Mouse (Mus musculus) spleen, postnatal 4 days (tissue): ENCODE measurements around the gene Oxct1.

Experiments used
- DNase-seq, 2 experiments: peaks; one replicate each; pipeline ENCODE4 v3.0.0; 2022; ENCODE audit warnings: low spot score in 2 of 2

Gene Oxct1

DNA sequence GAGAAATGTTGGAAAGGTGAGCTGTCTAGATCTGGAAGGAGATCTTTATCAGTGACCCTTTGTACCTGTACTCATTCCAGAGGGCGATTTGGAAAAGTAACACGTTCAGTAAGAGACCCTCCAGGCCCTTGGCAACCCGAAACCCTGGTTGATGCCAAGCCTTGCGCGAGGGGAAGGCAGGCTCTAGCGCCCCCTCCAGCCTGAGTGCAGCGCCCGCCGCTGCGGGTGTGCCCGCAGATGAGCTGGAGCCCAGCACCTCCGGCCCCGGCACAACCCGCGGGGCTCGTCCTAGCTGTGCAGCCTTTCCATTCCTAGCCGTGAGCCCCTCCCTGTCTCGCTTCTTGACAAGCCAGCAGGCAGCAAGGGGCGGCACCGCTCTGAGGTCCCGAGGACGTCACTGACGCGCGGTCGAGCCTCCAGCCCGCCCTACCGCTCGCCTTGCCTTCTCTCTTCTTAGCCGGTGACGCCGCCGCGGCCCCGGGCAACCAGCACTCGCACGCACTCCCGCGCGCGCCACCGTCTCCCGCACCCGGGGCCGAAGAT, at the start of gene Oxct1:
Gene Oxct1 (plus strand): TSS at position 153 of the 543 bp plus-strand sequence.
- DNase-seq = peak; percentile 78 to 87

DNA sequence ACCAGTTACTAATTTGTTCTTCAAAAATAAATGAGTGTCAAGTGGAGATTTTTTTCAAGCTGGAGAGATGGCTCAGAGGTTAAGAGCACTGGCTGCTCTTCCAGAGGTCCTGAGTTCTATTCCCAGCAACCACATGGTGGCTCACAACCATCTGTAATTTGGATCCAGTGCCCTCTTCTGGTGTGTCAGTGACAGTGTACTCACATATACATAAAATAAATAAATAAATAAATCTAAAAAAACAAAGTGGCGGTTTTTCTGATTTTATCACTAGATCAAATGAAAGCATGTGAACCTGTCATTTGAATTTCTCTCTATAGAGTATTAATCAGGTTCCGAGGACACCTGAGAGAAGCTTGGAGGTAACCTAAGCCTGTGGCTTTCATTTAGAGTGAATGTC, 47.9 kb upstream of the Oxct1 start:
- no peak for DNase-seq

DNA sequence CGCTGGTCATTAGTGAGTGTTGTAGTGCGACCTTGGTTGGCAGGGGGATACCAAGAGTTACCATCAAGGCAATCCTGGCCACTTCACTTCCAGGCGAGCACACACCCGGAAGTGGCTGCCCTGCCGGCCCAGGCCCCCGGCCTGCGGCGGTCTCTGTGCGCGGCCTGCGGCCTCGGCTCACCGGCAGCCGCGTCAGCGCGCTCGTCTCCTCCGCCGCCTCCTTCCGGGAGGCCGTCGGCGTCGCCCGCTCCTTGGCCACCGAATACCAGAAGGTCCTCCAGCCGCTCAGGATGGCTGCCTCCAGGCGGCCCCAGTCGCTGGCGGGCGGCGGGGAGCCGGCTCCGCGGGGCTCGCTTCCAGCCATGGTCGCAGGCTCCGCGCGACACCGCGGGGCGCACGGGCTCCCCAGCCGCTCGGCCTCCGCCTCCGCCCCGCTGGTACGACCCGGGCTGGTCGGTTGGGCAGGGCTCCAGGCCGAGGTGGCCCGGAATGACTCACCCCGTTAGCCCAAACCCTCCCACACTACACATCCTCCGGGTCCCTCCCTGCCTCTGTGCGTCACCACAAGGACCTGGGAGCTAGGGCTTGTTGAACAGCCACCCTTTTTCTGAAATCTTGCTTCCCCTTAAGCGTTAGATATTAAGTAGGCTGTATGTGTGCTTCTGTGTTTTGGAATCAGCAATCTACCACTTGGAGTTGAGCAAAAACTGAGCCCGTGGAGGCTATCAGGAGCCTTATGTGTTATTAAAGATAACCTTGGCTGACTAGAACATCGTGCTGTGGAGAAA, 46.9 kb upstream of the Oxct1 start, which contains the start of gene Fbxo4:
Gene Fbxo4 (minus strand): TSS at position 513 of the 788 bp plus-strand sequence.
- DNase-seq = peak; percentile 66 to 84

DNA sequence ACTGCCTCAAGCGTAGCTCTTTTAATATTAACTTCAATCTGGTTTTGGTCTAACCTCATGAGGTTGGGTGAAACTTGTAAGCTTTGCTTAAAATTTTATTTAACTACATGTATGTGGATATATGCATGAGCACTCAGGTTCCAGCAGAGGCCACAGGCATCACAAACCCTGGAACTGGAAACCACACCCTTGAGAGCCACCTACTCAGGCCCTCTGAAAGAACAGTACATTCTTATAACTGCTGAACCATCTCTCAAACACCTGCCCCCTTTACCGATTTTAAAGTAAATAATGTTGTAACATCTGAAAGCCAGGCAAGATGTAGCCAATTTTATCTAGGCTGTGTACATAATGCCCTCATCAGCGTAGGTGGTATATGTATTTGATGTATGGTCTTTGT, 46.3 kb upstream of the Oxct1 start:
- DNase-seq = no peak

DNA sequence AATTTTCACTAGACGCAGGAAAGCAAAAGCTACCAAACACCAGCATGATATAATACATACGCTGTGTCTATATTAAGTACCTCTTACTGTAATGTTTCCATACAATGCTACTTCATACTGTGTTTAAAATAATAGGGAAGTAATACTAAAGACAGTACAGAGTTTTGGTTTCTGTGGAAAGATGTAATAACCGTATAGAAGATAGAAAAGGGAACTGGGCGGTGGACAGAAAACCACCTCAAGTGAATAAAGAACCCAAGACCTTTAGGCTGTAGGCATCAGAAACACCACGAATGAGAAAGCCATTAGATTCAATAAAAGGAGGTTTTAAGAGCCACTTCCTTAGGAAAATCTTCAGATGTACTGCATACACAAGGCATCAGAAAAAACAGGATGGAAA, 43.5 kb upstream of the Oxct1 start:
- no peak for DNase-seq

DNA sequence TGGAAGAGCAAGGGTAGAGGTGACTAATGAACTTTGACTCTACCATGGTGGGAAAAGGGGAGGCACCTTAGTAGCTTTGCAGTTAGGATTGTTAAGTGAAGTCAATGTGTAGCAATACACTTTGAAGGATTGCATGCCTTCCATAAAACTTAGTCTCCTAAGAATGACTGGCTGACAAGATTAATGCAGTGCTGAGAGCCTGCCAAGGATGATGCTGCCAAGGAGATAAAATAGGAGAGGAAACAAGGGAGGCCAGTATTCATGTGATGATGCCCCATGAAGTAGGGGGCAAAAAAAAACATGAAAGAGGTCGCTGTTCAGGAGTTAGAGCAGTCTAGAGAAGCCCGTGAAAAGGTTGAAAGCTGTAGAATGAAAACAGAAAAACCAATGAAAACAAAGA, 41.3 kb upstream of the Oxct1 start:
- DNase-seq = no peak

DNA sequence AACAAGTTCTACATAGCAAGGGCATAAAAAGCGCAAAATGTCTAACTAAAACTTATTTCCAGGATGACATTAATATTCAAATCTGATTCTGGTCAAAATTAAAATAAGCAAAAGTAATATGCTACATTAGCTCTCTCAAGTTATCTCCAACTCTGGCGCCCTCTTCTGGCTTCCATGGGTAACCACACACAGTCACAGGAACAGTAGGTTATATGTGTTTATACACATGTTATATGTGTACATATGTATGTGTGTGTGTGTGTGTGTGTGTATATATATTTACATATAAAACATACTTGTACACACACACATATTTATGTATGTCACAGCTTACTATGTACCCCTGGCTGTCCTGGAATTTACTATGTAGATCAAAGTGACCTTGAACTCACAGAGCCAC, 38.2 kb upstream of the Oxct1 start:
- DNase-seq = peak; percentile 39 to 77

DNA sequence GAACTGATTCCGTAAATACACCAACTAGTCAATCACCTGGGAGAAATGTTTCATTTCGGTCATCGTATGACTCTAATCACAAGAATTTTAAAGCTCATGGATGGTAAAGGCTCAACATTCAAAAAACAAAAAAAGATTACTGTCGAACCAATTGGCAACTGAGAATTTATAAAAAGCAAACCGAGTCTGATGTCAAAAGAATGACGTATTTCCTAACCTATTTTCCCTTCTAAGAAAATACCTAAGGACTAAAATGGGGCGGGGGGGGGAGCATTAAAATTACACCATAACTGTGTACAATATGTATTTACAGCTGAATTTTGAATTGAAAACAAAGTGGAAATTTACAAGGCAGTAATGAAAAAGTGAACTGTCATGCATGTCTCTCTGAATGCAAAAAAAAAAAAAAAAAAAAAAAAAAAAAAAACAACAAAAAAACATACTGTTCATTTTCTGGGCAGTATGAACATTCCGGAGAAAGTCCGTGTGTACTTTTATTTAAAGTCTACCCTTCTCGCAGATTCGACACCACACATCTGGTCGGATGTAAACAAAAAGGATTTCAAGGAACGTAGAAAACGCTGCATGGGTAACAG, 31.2 kb upstream of the Oxct1 start:
- DNase-seq = no peak

DNA sequence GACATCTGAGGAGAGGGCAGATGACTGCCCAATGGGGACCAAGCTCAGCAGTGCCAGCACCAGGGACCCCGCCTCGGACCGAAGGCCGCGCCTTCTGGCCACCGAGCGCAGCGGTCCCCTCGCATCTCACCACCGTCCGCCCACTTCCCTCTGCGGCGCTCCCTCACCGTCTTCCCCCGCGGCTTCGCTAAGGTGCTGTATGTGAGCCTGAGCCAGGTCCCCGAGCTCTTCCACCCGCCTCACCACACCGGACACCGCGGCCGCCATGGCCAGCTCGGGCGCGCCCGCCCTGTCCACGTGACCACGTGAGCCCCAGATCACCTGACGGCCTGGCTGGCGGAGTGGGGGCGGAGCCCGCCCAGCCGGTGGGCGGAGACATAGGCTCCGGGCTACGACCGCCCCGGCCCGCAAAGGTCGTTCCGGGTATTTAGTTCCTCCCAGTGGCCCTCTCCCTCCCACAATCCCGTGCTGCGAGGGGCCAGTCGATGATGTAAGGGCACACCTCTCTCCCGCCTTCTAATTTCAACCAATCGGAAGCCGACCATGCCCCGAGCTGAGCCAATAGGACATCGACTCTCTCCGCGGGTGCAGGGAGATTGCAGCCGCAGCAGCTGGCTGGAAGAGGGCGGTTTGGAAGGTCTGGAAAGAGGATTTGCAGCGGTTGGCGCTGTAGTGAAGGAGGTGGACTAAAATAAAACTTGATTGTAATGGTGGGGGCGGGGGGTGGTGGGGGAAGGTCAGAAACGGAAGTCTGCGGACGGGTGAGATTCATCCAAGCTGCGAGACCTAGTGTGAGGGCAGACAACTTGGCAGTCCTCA, 30.5 kb upstream of the Oxct1 start, which contains the start of gene AW549877:
Gene AW549877 (minus strand): TSS at position 297 of the 819 bp plus-strand sequence.
- peak; percentile 98 for DNase-seq

DNA sequence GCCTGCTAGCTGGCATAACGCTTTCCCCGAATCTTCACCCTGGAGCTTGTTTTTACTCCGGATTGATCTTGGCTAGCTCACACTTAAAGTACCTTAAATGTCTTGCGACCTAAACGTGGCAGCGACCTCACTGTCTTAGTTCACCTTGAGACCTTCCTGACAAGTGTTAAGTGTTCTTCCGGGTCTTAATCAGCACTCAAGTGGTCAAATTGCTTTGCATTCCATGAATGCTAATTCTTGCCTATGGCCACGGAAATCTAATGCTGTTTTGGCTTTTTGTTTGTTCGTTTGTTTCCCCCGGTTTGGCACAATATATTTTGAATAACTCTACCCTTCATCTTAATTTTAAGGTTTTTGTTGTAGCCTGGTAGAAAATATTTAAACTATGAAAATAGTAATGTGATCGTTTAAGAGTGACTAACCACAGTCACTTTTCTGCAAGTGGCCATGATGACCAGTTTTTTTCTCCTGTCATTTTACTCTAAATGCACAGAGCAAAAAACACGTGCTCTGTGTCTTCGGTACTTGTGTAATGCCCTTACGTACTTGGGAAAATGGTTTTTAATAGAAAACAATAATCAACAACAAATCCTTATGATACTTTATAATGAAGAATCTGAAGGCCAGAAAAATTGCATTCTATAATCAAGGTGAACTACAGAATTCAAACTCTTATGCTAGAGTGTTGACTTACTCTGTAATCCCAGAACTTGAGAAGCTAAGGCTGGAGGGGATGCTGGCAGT, 29.7 kb upstream of the Oxct1 start:
- no peak for DNase-seq

DNA sequence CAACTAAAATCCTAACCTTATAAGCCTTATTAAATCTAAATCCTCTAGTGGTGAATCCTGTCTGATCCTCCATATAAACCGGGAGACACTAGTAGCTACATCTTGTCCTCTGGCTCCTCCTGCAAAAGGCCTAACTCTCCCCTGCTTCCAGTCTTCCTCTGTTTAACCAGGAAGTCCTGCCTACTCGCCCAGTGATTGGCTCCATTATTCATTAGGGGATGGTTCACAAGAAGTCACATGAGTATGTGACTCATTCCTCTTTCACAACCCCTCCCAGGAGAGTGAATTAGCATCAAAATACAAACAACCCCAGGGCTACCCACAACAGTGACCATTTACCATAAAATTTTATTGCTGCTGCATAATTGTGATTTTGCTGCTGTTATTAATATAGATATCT, 27.0 kb upstream of the Oxct1 start:
- DNase-seq = no peak

DNA sequence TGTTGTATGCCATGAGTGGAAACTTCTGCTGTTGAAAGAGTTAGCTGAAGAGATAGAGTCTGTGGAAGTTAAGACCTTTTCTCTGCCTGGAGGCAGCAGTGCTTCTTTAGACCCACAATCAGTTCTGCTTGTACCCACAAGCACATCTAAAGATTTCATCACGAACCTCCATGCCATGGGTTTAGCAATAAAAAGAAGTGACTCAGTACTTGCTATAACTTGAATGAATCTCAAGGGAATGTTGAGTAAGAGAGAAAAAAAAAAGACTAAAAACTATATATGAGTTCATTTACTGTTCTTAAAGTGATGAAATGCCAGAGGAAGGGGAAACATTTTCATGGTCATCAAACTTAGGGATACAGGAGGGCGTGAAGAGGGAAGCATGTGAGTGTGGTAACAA, 25.6 kb upstream of the Oxct1 start:
- no peak for DNase-seq

DNA sequence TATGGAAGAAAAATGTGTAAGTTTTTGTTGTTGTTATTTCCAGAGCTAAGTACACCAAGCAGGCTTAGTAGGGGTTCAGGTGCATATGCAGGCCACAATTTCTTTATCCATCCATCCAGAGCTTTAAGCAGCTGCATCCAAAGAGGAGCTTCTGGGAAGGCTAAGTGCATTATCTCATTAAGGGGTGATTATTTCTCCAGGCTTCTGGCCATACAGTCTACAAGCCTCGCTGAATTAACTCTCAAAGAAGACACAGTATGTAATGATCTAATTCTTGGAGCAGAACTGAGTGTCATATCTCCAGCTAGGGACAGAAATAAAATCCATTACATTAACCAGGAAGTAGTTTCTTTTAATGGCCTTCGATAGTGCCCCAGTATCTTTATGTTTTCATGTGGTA, 12.3 kb upstream of the Oxct1 start:
- DNase-seq = no peak

DNA sequence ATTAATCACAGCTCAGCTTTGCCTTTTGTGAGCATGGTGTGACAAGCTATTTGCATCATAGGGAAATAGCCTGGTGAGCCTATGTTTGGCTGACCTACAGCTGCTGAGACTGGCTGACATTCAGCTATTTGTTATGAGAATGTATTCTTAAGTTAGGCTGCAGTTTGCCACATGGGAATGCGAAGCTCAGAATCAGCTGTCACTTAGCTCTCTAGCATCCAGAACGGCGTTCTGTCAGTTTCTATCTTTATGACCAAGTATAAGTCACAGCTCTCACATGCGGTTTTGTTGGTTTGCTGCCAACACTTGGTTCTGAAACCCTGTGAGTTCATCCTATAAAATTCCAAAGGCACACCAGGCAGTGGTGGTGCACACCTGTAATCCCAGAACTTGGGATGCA, 5.5 kb upstream of the Oxct1 start:
- DNase-seq = no peak

DNA sequence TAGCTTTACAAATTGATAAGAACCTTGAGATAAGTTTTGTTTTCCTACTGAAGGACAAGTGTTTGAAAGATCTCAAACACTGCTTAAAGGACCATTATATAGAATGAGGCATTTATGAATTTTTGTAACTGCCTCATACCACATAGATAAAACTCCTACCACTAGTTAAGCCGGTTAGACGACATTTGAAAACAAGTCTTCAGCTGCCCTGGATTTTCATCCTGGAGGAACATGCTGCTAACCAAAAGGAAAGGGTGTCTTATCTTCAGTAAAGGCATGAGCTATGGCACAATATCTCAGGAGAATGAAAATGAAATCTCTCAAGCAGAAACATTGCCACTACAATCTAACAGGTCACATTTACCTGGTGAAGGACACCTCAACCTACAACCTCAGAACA, 2.4 kb upstream of the Oxct1 start:
- DNase-seq = no peak

DNA sequence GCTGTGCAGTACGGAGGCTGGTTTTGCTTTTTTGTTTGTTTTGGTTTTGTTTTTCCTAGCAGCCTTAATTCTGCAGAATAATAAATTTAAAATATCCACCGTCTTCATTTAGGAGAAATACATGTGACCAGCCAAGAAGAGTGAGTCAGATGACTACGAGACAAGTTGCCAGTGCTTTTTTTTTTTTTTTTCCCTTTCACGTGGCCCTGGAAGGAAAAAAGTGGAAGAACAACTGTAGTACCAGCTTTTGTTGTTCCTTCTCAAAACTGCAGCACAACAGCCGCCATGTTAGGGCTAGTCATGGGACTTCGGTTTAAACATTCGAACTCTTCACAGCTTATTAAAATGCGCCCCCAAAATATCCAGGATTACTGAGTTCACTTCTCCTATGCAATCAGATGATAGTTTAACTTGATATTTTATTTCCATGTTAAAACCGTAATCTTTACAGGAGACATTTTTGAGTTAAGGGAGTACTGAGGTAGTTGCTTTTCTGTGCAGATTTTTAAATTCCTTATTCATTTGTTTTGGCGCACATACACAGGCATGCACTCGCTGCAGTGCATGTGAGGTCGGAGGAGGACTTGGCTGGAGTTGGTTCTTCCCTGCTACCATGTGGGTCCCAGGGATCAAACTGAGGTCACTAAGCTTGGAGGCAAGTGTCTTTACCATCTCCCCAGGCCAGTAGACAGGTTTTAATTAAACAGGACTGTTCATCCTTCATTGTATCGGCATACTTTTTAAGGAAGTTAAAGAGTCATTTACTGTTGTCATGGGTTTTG, 1.3 kb upstream of the Oxct1 start:
- DNase-seq = no peak

DNA sequence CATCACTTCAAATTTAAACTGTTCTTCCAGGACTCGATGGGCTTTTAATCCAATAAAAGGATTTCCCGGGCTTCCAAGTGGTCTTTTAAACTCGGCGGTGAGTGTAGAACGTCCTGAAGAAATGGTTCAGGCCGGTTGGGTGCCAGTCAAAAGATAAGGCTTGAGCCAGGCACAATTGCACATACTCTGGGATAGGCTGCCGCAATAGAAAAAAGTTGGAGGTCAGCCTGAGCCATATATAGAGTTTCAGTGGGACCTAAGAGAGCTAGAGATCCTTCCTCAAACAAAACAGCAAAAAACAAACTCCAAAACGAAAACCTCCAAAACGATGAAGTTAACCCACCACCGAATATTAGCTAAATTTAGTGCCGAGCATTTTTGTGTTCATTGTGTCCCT, 677 bp upstream of the Oxct1 start:
- no peak for DNase-seq

DNA sequence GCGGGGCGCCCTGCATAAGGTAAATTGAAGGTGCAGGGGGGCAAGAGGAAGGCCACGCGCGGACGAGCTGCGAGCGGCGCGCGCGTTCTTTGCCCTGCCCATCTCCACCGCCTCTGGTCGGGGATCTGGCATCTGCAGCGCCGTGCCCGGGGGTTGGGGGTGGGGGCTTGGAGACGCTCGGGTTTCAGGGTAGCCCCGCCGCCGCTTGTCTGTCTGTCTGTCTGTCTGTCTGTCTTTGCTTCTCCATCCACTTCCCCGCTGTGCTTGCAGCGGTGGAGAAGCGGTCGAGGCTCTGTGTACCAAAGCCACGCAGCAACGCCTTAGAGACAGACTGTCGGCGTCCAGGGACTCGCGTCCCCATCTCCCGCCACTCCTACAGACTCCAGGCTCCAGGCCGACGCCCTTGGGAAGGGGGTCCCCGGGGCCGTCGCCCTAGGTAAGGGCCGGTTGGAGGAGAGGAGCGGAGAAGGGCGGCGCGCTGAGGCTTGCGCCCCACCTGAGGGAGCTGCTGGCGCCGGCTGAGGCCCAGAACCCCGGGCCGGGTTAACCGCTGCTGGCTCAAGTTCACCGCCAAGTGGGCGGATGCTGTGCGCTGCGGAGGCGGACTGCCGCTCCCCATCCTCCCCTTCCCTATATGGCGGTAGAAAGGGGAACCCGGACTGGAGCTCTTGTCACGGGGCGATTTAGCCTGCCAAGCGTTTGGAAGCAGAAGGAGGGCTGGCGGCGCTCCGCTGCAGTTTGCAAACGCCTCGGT, 825 bp downstream of the Oxct1 start:
- peak; percentile 74 to 85 for DNase-seq

DNA sequence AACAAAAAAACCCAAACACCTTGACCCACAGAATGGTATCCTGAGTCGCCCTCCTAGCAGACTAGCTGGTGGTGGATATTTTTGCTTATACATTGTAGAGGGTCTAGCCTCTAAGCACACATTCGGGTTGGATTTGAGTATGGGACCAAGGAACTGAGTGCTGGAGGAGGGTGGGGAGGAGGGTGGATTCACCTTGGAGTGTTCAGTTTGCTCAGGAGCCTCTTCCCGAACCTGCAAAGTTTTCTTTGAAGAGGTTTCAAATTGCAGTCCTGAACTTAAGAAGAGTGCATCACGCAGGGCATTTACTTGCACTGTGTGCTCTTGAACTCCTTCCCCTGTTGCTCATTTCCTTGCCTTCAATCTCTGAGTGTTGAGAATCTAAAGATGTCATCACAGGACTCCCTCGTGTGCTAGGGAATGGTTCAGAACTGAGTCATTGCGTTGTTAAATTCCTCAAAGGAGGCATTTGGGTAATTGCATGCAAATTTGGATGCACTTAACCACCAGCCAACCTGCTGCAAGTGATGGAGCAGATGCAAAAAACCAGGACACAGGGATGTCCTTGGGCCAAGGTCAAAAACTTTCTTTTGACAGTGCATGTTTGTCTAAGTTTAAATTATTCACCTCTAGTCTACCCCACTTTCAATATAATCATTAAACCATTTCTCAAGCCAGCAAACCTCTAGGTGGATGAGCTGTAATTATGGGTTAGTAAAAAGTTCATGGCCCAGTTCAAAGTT, 1.7 kb downstream of the Oxct1 start:
- DNase-seq = no peak

DNA sequence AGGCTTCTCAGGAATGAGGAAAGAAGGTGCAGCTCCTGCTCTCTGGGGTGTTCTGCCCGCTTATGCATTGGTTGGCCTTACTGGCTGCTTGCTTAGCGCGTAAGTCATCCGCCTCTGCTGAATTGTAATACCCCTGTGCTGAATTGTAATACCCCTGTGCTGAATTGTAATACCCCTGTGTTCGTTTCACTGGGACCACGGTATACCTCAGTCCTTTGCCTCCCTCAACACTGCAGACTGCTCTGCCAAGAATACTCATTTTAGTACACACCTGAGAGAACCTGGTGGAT, 2.2 kb downstream of the Oxct1 start:
- no peak for DNase-seq
